Comparison of ENCODE assay signal across 10 mouse cellular contexts in the genomic region with DNA sequence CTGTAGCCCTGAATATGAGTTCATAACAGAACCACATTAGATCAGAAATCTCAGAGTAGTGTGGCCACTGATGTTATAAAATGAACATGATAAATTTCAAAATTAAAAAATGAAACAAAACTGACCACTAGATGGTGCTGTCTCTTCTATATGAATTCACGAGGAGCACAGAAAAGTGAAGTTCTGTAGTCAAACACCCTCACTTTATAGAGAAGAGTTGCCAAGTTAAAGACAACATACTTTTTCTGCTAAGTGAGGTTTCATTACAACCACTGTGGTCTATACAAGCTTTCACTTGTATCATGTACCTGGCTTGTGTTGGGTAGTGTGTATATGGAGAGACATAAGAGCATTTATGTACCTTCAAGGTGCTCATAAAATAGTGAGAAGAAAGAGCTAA. TPM values are rescaled to one million over a fixed set of nuclear protein-coding genes. Genes with fewer than 3 reads are reported as not detected.
DNase-seq lines count a peak whose midpoint lies in the region; ATAC-seq and TF ChIP-seq lines count a peak whose summit lies in the region.
"Had no signal": no experiment of that assay in that cellular context is flagged by ENCODE, and none has a peak within 500 bp of the region (broad histone marks: within the 10 kb centered on the region; RNA-seq: fewer than 3 reads in every experiment).

No protein-coding gene starts in this region.

- H3K27ac ChIP-seq in liver, postnatal 0 days (ENCODE audit: low read depth), result no peak overlapping the region
- H3K27ac ChIP-seq in liver, embryonic 12.5 days, result no peak overlapping the region
- H3K27ac ChIP-seq in neural tube, embryonic 14.5 days (ENCODE audit: low read depth, low read length), result no peak overlapping the region

- H3K9me3 ChIP-seq in liver, postnatal 0 days (ENCODE audit: low read length), result no peaks in the 10 kb centered on the region
- no peaks in the 10 kb centered on the region for H3K9me3 ChIP-seq in liver, embryonic 12.5 days (replicated peaks)
- H3K9me3 ChIP-seq in neural tube, embryonic 14.5 days (ENCODE audit: control insufficient read depth, low read length), result no peaks in the 10 kb centered on the region
- H3K9me3 ChIP-seq: megakaryocyte, embryonic 14.5 days had no signal

- H3K9ac ChIP-seq in liver, postnatal 0 days (replicated peaks), result no peak overlapping the region
- H3K9ac ChIP-seq in liver, embryonic 12.5 days, result no peak overlapping the region
- no peak overlapping the region for H3K9ac ChIP-seq in neural tube, embryonic 14.5 days (replicated peaks; ENCODE audit: low read depth, low read length)

- peak; percentile 70 for TF ChIP-seq CTCF in liver, postnatal 0 days (IDR thresholded peaks at IDR 0.05; ENCODE audit: low read depth)

- H3K27me3 ChIP-seq in liver, postnatal 0 days (ENCODE audit: insufficient read depth, low read length), result no peaks in the 10 kb centered on the region
- H3K27me3 ChIP-seq in liver, embryonic 12.5 days (replicated peaks), result no peaks in the 10 kb centered on the region
- no peaks in the 10 kb centered on the region for H3K27me3 ChIP-seq in neural tube, embryonic 14.5 days (ENCODE audit: control insufficient read depth, insufficient read depth, low read length)

- DNase-seq in cerebellum, adult 8-10 months, result no peak
- no peak for DNase-seq in liver, postnatal 0 days
- no peak for DNase-seq in right cerebral cortex, postnatal 10 days (ENCODE audit: low spot score in 2 of 2)
- DNase-seq in yolk sac, embryonic 10.5 days (ENCODE audit: low spot score), result no peak

- no peak overlapping the region for H3K4me2 ChIP-seq in liver, postnatal 0 days (ENCODE audit: low read depth, low read length)
- H3K4me2 ChIP-seq in liver, embryonic 12.5 days, result no peak overlapping the region
- no peak overlapping the region for H3K4me2 ChIP-seq in neural tube, embryonic 14.5 days (ENCODE audit: low read depth, low read length)

- H3K4me3 ChIP-seq in liver, postnatal 0 days (ENCODE audit: low read depth, low read length), result no peak overlapping the region
- no peak overlapping the region for H3K4me3 ChIP-seq in liver, embryonic 12.5 days
- H3K4me3 ChIP-seq in neural tube, embryonic 14.5 days (ENCODE audit: low read depth, low read length), result no peak overlapping the region
- H3K4me3 ChIP-seq: erythroblast, embryonic 14.5 days; megakaryocyte, embryonic 14.5 days had no signal

- no peaks in the 10 kb centered on the region for H3K4me1 ChIP-seq in liver, postnatal 0 days (ENCODE audit: insufficient read depth)
- H3K4me1 ChIP-seq in liver, embryonic 12.5 days, result no peaks in the 10 kb centered on the region
- H3K4me1 ChIP-seq in neural tube, embryonic 14.5 days (ENCODE audit: control insufficient read depth, insufficient read depth, low read length), result no peaks in the 10 kb centered on the region
- H3K4me1 ChIP-seq: megakaryocyte, embryonic 14.5 days had no signal

- H3K36me3 ChIP-seq in liver, postnatal 0 days (replicated peaks; ENCODE audit: insufficient read depth, low read length), result no peaks in the 10 kb centered on the region
- no peaks in the 10 kb centered on the region for H3K36me3 ChIP-seq in liver, embryonic 12.5 days
- no peaks in the 10 kb centered on the region for H3K36me3 ChIP-seq in neural tube, embryonic 14.5 days (ENCODE audit: control insufficient read depth, insufficient read depth, low read length)

- TF ChIP-seq EP300 in liver, postnatal 0 days (IDR thresholded peaks at IDR 0.05; ENCODE audit: low read depth), result no peak

- WGBS in liver, postnatal 0 days (ENCODE audit: insufficient replicate concordance), result 0% methylated on average over 1 of the region's 1 CpGs
- 0% methylated on average over 1 of the region's 1 CpGs for WGBS in liver, embryonic 12.5 days (ENCODE audit: insufficient replicate concordance)
- WGBS in neural tube, embryonic 14.5 days, result 2% methylated on average over 1 of the region's 1 CpGs

- 0 out of 2 replicates have a peak, but pooled peaks have one; percentile 23 for ATAC-seq in cerebellum, adult (ENCODE audit: insufficient number of reproducible peaks, low FRiP score, low TSS enrichment)
- ATAC-seq in liver, postnatal 0 days, result no peak
- ATAC-seq in liver, embryonic 12.5 days, result no peak
- ATAC-seq in hematopoietic stem cell, adult 5-6 weeks (replicated peaks in 1 of 2; ENCODE audit: insufficient read depth in 1 of 2, low FRiP score in 2 of 2, low TSS enrichment in 1 of 2, low read depth in 1 of 2, poor library complexity in 2 of 2, severe bottlenecking in 2 of 2), result peak; percentile 17 to 29; a peak in 2 of 4 replicates
- ATAC-seq in neural tube, embryonic 14.5 days (ENCODE audit: low read depth), result peak; percentile 47; the same call in 1 of the 2 replicates

RNA-seq across cellular contexts. Expression of a gene that starts 19.4 kb away (rescaled TPM):
- 55.2 and 55.5 TPM in 2 replicates for polyA plus RNA-seq in liver, postnatal 0 days (2015; fragmentation: Nextera tagmentation; extraction: Ambion mirVana)
- 98.7 and 105 TPM in 2 replicates for polyA plus RNA-seq in liver, embryonic 12.5 days (2016; fragmentation: Nextera tagmentation; extraction: Ambion mirVana)
- 133 and 140 TPM in 2 replicates for total RNA-seq in hematopoietic stem cell, adult 5-6 weeks (2017)
- polyA plus RNA-seq in neural tube, embryonic 14.5 days (2014; fragmentation: Nextera tagmentation; extraction: Ambion mirVana), result 61.6 and 65.1 TPM in 2 replicates

Comparison
In these comparisons a context has a peak if more than half of its experiments do, and no peak if none do; other contexts are left out.
1. ATAC-seq: peak in cerebellum, adult (single experiment), hematopoietic stem cell, adult 5-6 weeks (2 of 2) and neural tube, embryonic 14.5 days (single experiment); none in liver, postnatal 0 days (single experiment) and liver, embryonic 12.5 days (single experiment).